18 mouse cellular contexts compared by ENCODE assay signal in genomic region chr5:17753471-17754005, GRCm38 (mm10).
"Had no signal": no experiment of that assay in that cellular context is flagged by ENCODE, and none has a peak within 500 bp of the region (broad histone marks: within the 10 kb centered on the region; RNA-seq: fewer than 3 reads in every experiment).

No protein-coding gene starts in this region.

- H3K4me3 ChIP-seq: kidney, embryonic 15.5 days; limb, embryonic 13.5 days; liver, embryonic 15.5 days; midbrain, embryonic 10.5 days; neural tube, embryonic 12.5 days; stomach, embryonic 15.5 days had no signal

- H3K27ac ChIP-seq: kidney, embryonic 15.5 days; limb, embryonic 13.5 days; liver, embryonic 15.5 days; midbrain, embryonic 10.5 days; neural tube, embryonic 12.5 days; stomach, embryonic 15.5 days had no signal

- H3K9ac ChIP-seq: kidney, embryonic 15.5 days; limb, embryonic 13.5 days; liver, embryonic 15.5 days; neural tube, embryonic 12.5 days; stomach, embryonic 15.5 days had no signal

- H3K27me3 ChIP-seq: kidney, embryonic 15.5 days; limb, embryonic 13.5 days; liver, embryonic 15.5 days; neural tube, embryonic 12.5 days; stomach, embryonic 15.5 days had no signal

- H3K4me1 ChIP-seq: kidney, embryonic 15.5 days; limb, embryonic 13.5 days; liver, embryonic 15.5 days; midbrain, embryonic 10.5 days; neural tube, embryonic 12.5 days; stomach, embryonic 15.5 days had no signal

- H3K36me3 ChIP-seq: kidney, embryonic 15.5 days; limb, embryonic 13.5 days; liver, embryonic 15.5 days; midbrain, embryonic 10.5 days; neural tube, embryonic 12.5 days; stomach, embryonic 15.5 days had no signal

- H3K4me2 ChIP-seq: kidney, embryonic 15.5 days; limb, embryonic 13.5 days; liver, embryonic 11.5 days; liver, embryonic 15.5 days; neural tube, embryonic 12.5 days; stomach, embryonic 15.5 days had no signal

- H3K9me3 ChIP-seq: kidney, embryonic 15.5 days; limb, embryonic 13.5 days; liver, embryonic 15.5 days; midbrain, embryonic 10.5 days; neural tube, embryonic 12.5 days; stomach, embryonic 15.5 days had no signal

- DNase-seq: kidney, adult 2 months; kidney, postnatal 14 days; layer of hippocampus, postnatal 36 days; lung, adult 2 months; lung, postnatal 10 days; lung, postnatal 4 days; midbrain, embryonic 14.5 days; retina, postnatal 1 day; right cerebral cortex, postnatal 4 days; thymus, adult 2 months; thymus, postnatal 25 days had no signal
